Mouse (Mus musculus) heart, adult 2 months (tissue): ENCODE measurements at regions not wholly inside any gene's neighbourhood (a gene's known extent, or its start where the extent isn't known, plus 50 kb on each side); places are given as distances from the start of the nearest gene placed in this dataset.

Experiments used
- CTCF ChIP-seq: fragments of 200-600 bp; IDR thresholded peaks from 2 replicates; pipeline ENCODE4 v1.8.1; 2022; ENCODE audit warnings: antibody characterized with exemption, mild to moderate bottlenecking, moderate library complexity
- EP300 ChIP-seq: fragments of 200-500 bp; IDR thresholded peaks from 2 replicates; pipeline ENCODE4 v1.6.1; 2011; ENCODE audit warnings: low read depth, low read length, control low read depth; ENCODE audit not compliant: insufficient read depth
- POLR2A ChIP-seq: fragments of 200-500 bp; IDR thresholded peaks from 2 replicates; pipeline ENCODE4 v1.6.1; 2011; ENCODE audit warnings: mild to moderate bottlenecking, low read depth, low read length, control low read depth; ENCODE audit not compliant: insufficient read depth

- no peak for TF ChIP-seq EP300
- TF ChIP-seq CTCF = no peak
- TF ChIP-seq POLR2A = no peak
These were observed 631.6 kb upstream of the Gm10131 start for GRCm38 (mm10) chr8:34743137-34743536.
